Mouse (Mus musculus) forebrain, embryonic 10.5 days (tissue): Measurements from ENCODE around the gene Defb36. TPM values are rescaled to one million over a fixed set of nuclear protein-coding genes. Genes with fewer than 3 reads are reported as not detected.

Experiments used
- DNase-seq: peaks from one replicate; pipeline ENCODE4 v3.0.0-alpha.2; 2017; ENCODE audit warnings: low spot score; ENCODE audit errors: extremely low spot score
- H3K27ac ChIP-seq: fragments of 300-500 bp; sonication (generic); 2 replicates; pipeline ENCODE4 v1.5.1; 2016; ENCODE audit warnings: mild to moderate bottlenecking
- H3K27me3 ChIP-seq: fragments of 300-500 bp; sonication (generic); 2 replicates; pipeline ENCODE4 v1.6.1; 2016; ENCODE audit warnings: mild to moderate bottlenecking; ENCODE audit not compliant: poor library complexity, severe bottlenecking
- H3K36me3 ChIP-seq: fragments of 300-500 bp; sonication (generic); replicated peaks from 2 replicates; pipeline ENCODE4 v1.6.1; 2016; ENCODE audit warnings: mild to moderate bottlenecking, moderate library complexity
- H3K4me1 ChIP-seq: fragments of 300-500 bp; sonication (generic); 2 replicates; pipeline ENCODE4 v1.6.1; 2016
- H3K4me3 ChIP-seq: fragments of 300-500 bp; sonication (generic); 2 replicates; pipeline ENCODE4 v1.5.1; 2016; ENCODE audit warnings: mild to moderate bottlenecking, moderate library complexity
- H3K9me3 ChIP-seq: fragments of 300-500 bp; sonication (generic); 2 replicates; pipeline ENCODE4 v1.6.1; 2016; ENCODE audit warnings: mild to moderate bottlenecking, moderate library complexity
- WGBS: fragments of 180-500 bp; shearing (Covaris S2); methylation state at CpG from one replicate; pipeline ENCODE4 v1.1.7; 2016; 5-methylcytosine and 5-hydroxymethylcytosine counted together
- polyA plus RNA-seq: library from polyadenylated mRNA; unstranded; fragments of >200 nt; fragmentation: Nextera tagmentation; extraction: Ambion mirVana; gene quantifications from 2 replicates; pipeline ENCODE4 v1.2.1, GENCODE M21; 2016

Defb36 gene
- polyA plus RNA-seq, 1 experiment from 2014 or later = not detected

DNA sequence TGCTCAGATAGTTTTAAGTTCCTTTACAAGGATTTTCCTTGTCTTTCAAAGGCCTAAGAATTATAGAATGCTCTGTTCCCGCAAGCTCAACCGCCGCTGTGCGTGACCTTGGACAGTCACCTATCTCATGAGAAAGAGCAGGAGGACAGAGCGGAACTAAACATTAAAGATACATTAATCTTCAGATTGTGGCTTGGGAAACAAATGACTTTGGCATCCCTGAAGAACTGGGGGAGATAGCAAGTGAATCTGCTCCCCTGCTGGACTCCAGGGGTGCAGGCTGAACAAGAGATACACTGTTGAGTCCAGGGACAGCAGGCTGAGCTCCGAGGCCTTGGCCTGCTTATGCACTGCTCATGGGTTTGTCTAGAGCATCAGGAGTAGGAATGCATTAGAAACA is 4.1 kb upstream of the Defb36 start:
- H3K9me3 ChIP-seq = no peaks in the 10 kb centered on the region; the same call in 1 of the 2 replicates
- H3K27ac ChIP-seq = no peak overlapping the region
- no peaks in the 10 kb centered on the region for H3K27me3 ChIP-seq
- no peaks in the 10 kb centered on the region for H3K4me1 ChIP-seq
- WGBS = 91% methylated on average over 6 of the region's 6 CpGs
- H3K4me3 ChIP-seq = no peak overlapping the region
- H3K36me3 ChIP-seq = no peaks in the 10 kb centered on the region
- DNase-seq = no peak

DNA sequence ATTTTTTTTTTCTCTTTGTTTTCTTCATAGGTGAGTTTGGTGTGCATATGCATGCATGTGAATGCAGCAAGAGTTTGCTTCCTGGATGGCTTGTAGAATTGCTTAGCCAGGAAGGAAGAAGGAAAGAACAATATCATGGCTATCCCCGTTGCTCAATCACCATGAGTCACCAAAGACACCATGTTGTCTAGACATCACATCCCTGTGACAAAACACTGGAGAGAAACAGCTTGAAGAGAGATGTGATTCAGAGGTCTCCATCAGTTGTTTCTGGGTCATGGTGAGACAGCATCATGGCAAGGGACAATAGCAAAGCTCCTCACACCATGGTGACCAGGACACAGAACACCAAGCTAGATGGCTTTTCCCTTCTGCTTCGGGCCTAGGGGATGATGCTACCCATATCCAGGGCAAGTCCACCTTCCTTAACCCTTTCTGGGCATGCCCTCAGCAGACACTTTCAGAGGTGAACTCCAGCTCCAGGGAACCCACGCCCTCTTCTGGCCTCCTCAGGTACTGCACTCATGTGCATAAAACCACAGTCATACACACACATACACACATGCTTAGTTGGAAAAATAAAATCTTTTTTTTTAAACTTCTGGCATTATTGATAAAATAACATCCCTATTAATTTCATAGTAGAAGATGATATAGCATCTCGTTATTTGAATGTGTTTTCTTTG is 2.7 kb upstream of the Defb36 start:
- WGBS = 74% methylated on average over 4 of the region's 4 CpGs
- no peak for DNase-seq
- no peaks in the 10 kb centered on the region for H3K36me3 ChIP-seq
- no peaks in the 10 kb centered on the region for H3K4me1 ChIP-seq
- no peak overlapping the region for H3K4me3 ChIP-seq
- no peaks in the 10 kb centered on the region for H3K27me3 ChIP-seq
- no peaks in the 10 kb centered on the region; the same call in 1 of the 2 replicates for H3K9me3 ChIP-seq
- H3K27ac ChIP-seq = no peak overlapping the region

DNA sequence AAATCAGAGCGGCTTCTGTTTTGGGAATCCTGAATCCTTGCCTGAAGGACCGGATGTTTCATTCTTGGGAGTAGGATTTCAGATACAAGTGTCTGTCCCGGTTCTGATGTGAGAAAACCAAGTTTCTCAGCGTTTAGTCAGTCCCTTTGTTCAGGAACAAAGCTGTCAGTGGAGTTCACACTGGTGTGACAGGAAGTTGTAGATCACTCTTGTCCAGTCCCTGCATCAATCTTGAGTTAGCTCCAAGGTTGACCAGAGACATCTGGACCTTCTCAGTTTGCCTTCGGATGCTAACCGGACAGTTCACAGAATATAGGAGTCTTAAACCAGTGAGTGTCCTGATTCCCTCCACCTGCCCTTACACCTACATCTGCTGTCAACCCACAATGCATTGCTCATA is 3.6 kb downstream of the Defb36 start:
- Histone ChIP-seq H3K4me1 (peaks cover 10% of the 10 kb centered on the region), H3K36me3 (no peaks in the 10 kb centered on the region), H3K4me3 (no peak overlapping the region), H3K9me3 (peaks cover 2% of the 10 kb centered on the region; the same call in 1 of the 2 replicates), H3K27ac (no peak overlapping the region), H3K27me3 (no peaks in the 10 kb centered on the region)
- 82% methylated on average over 6 of the region's 6 CpGs for WGBS
- no peak for DNase-seq

DNA sequence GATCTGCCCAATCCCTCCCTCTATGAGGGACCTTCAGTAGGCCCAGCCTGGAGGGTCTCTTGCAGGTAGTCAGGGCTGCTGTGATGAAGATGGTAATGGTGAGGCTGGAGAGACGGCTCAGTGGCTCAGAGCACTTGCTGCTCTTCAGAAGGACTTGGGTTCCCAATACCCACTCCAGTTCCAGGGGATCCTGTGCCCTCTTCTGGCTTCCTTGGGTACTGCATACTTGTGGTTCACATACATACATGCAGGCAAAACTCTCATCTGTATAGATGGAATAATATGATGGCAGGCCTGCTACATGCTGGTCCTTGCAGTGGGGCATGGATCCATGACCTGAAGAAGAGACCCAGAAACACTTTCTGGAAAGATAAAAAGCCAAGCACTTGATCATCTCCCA is 4.6 kb downstream of the Defb36 start:
- peaks cover 2% of the 10 kb centered on the region; the same call in 1 of the 2 replicates for H3K9me3 ChIP-seq
- WGBS = 86% methylated on average over 1 of the region's 1 CpGs
- no peaks in the 10 kb centered on the region for H3K27me3 ChIP-seq
- H3K4me1 ChIP-seq = peaks cover 10% of the 10 kb centered on the region
- no peaks in the 10 kb centered on the region for H3K36me3 ChIP-seq
- no peak overlapping the region for H3K4me3 ChIP-seq
- DNase-seq = no peak
- no peak overlapping the region for H3K27ac ChIP-seq

DNA sequence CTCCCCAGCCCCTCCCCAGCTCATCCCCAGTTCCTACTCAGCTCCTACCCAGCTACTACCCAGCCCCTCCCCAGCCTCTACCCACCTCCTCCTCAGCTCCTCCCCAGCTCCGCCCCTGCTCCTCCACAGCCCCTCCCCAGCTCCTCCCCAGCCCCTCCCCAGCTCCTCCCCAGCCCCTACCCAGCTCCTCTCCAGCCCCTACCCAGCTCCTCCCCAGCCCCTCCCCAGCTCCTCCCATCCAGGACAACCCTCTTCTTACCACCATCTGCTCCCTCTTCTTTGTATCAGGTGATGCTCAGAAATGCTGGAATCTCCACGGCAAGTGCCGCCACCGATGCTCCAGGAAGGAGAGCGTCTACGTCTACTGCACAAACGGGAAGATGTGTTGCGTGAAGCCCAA is 8.1 kb downstream of the Defb36 start:
- no peaks in the 10 kb centered on the region for H3K27me3 ChIP-seq
- peak overlapping the region; percentile 10; the same call in 1 of the 2 replicates for H3K4me3 ChIP-seq
- no peak overlapping the region for H3K27ac ChIP-seq
- 34% methylated on average over 7 of the region's 8 CpGs for WGBS
- H3K4me1 ChIP-seq = peaks cover 10% of the 10 kb centered on the region
- H3K36me3 ChIP-seq = no peaks in the 10 kb centered on the region
- no peak for DNase-seq
- H3K9me3 ChIP-seq = peaks cover 2% of the 10 kb centered on the region; the same call in 1 of the 2 replicates

DNA sequence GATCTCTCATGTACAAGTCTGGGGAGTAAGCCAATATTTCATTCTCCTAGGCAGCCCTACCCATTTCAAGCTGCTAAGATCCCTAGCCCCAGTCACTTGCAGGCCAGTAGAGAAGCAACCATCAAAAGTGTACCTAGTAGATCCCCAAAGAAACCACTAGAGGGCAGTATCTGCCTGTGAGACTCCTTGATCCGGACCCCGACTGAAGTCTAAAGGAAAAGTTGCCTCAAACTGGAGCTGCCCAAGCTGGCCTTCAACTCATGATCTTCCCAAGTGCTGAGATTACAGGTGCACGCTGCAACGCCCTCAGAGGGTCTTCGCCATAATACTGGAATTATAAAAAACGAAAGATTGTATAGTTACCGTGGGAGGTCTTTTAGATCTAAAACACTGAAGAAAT is 11.4 kb downstream of the Defb36 start:
- Histone ChIP-seq H3K9me3 (no peaks in the 10 kb centered on the region), H3K36me3 (no peaks in the 10 kb centered on the region), H3K4me3 (no peak overlapping the region), H3K4me1 (peaks cover 17% of the 10 kb centered on the region), H3K27ac (no peak overlapping the region), H3K27me3 (no peaks in the 10 kb centered on the region)
- 10% methylated on average over 7 of the region's 7 CpGs for WGBS
- peak; percentile 50 for DNase-seq

DNA sequence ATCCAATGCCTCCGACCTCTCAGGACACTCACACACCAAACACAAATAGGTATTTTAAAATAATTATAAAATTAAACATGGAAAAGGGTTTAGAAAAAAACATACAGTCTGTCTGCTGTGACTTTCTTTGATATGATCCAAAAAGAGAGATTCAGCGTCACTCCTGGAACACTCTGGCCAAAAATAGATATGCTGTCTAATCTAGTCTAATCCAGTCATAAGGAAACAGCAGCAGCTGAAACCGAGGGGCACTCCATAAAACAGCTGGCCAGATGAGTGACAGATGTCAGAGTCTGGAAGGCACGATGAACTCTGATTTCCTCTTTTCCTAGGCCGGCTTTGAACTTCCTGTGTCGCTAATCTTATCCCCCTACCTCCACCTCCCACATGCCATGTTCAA is 12.3 kb downstream of the Defb36 start:
- no peak overlapping the region for H3K27ac ChIP-seq
- H3K4me1 ChIP-seq = peaks cover 17% of the 10 kb centered on the region
- WGBS = 84% methylated on average over 6 of the region's 6 CpGs
- no peaks in the 10 kb centered on the region for H3K9me3 ChIP-seq
- no peak overlapping the region for H3K4me3 ChIP-seq
- H3K27me3 ChIP-seq = no peaks in the 10 kb centered on the region
- DNase-seq = no peak
- no peaks in the 10 kb centered on the region for H3K36me3 ChIP-seq

DNA sequence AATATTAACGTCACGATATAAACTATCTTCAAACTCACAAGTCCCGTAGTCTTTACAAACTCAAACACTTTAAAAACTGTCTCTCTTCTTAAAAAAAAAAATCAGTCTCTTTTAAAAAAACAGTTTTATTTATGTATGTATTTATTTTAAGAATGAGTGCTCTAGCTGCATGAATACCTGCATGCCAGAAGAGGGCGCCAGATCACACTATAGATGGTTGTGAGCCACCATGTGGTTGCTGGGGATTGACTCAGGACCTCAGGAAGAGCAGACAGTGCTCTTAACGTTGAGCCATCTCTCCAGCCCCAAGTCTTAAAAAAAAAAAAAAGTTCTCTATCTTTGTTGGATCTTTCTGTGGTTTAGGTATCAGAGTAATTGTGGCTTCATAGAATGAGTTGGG is 13.2 kb downstream of the Defb36 start:
- no peaks in the 10 kb centered on the region for H3K27me3 ChIP-seq
- no peak overlapping the region for H3K4me3 ChIP-seq
- DNase-seq = no peak
- H3K27ac ChIP-seq = no peak overlapping the region
- no peaks in the 10 kb centered on the region for H3K36me3 ChIP-seq
- peaks cover 10% of the 10 kb centered on the region for H3K4me1 ChIP-seq
- WGBS = 58% methylated on average over 5 of the region's 5 CpGs
- no peaks in the 10 kb centered on the region for H3K9me3 ChIP-seq

DNA sequence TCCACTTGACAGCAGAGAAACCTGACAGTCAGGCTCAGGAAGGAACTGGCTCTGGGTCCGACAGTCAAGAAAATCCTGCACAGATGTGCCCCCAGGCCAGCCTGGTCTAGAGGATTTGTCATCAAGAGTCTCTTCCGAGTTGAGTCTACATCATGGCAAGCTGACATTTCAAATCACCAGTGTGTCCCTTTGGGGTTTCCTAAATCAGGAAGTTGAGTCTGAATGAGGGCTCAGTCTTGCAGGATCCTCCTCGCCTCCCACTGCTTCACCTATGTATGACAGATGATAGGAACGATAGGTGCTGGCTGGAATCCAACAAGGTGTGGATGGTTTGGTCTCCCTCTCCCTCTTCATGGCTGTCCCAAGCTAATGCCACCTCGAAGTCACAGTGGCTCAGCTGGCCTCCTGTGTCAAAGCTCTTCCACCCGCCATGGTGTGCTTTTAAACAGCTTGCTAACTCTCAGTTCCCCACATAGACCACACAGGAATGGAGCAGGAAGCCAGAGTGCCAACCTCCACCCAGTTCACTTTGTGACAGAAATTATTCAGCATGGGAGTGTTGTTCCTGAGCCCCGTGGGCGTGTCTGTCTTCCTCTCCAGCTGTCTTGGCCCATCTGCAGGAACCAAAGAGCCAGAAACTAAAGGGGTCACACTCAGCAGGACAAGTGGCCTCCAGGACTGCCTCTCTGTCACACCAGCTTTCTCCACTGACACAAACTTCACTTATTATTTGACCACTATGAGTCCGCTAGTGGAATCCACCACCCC is 16.4 kb downstream of the Defb36 start:
- H3K4me1 ChIP-seq = peaks cover 12% of the 10 kb centered on the region
- H3K27ac ChIP-seq = no peak overlapping the region
- no peaks in the 10 kb centered on the region for H3K36me3 ChIP-seq
- DNase-seq = no peak
- H3K27me3 ChIP-seq = peaks cover 18% of the 10 kb centered on the region
- no peaks in the 10 kb centered on the region for H3K9me3 ChIP-seq
- WGBS = 77% methylated on average over 9 of the region's 9 CpGs
- no peak overlapping the region for H3K4me3 ChIP-seq

DNA sequence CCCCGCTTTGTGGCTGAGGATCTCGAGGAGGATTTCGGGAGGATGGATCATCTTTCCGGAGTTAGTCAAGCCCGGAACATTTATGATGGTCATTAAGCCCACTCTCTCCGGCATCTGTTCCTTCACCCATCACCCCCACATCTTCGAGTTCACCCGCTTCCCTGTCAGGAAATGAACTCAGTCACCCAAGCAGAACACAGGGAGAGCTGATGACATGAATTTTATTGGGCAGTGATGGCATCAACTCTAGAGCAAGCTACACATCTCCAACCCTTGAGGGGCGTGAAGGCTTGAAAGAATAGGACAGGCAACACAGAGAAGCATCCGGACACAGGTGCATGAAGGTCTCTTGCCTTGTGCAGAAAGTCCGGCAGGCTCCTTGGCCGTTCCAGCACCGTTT is 18.0 kb downstream of the Defb36 start:
- Histone ChIP-seq H3K4me3 (no peak overlapping the region), H3K36me3 (no peaks in the 10 kb centered on the region), H3K27ac (no peak overlapping the region), H3K4me1 (peaks cover 24% of the 10 kb centered on the region), H3K27me3 (peaks cover 34% of the 10 kb centered on the region), H3K9me3 (no peaks in the 10 kb centered on the region)
- WGBS = 89% methylated on average over 13 of the region's 13 CpGs
- DNase-seq = no peak

DNA sequence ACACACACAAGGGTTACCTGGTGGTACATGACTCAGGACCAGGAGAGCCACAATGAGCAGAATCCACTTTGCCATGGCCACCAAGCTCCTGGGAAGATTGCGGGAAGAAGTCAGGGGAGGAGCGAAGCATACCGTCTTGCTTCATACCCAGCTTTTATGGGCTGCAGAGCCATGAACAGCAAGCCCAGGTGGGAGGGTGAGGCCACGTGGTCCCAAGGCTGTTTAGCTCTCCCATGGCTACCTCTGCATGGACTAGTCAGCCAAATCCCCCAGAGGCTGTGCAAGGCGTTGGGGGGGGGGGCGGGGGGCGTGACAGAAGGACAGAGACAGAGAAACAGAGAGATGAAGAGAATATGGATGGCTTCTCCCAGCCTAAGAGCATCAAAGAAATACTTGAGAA is 18.8 kb downstream of the Defb36 start, which contains the start of gene Defb25:
TSS of gene Defb25 (minus strand) at position 101 of the 400 bp plus-strand sequence.
- Histone ChIP-seq H3K27me3 (peaks cover 42% of the 10 kb centered on the region), H3K36me3 (no peaks in the 10 kb centered on the region), H3K9me3 (no peaks in the 10 kb centered on the region), H3K27ac (no peak within 1 kb of the TSS), H3K4me3 (no peak within 1 kb of the TSS), H3K4me1 (peaks cover 32% of the 10 kb centered on the region)
- 86% methylated on average over 7 of the region's 7 CpGs for whole genome bisulfite sequencing
- DNase-seq = no peak

DNA sequence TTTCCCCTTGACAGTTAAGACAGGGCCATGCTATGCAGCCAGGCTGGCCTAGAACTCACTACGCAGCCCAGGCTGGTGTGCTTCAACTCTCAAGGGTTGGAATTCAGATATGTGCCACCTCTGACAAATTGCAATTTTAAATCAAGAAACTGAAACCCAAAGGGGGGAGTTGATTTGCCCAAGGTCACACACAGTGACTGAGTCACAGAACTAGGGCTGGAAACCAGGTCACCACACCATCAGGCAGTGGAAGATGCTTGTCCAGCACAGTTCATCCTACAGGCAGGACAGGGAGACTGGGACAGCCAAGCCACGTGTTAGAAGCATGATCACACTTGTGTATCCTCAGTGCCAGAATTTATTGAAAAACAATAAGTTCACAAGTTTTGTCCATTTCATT is 20.4 kb downstream of the Defb36 start:
- Histone ChIP-seq H3K4me3 (no peak overlapping the region), H3K36me3 (no peaks in the 10 kb centered on the region), H3K27ac (no peak overlapping the region), H3K4me1 (peaks cover 35% of the 10 kb centered on the region), H3K9me3 (no peaks in the 10 kb centered on the region), H3K27me3 (peaks cover 58% of the 10 kb centered on the region)
- WGBS = 86% methylated on average over 2 of the region's 2 CpGs
- no peak for DNase-seq

DNA sequence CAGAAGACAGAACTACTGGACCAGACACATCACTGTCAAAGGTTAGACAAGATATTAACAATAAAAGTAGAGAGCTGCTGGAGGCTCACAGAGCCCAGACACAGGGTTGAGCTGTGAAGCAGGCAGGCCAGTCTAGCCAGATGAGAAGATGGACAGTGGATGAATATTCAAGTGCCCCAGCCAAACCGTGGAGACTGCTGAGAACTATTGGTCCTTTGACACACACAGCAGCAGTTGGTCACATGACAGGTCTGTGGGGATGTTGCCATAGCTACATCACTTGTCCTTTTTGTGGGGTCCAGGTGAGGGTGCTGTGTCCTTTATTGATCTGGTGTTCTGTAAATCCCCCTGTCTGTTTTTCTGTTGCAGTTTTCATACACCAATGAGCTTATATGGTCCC is 21.1 kb downstream of the Defb36 start:
- no peaks in the 10 kb centered on the region for H3K9me3 ChIP-seq
- H3K4me3 ChIP-seq = no peak overlapping the region
- H3K36me3 ChIP-seq = no peaks in the 10 kb centered on the region
- no peak overlapping the region for H3K27ac ChIP-seq
- peaks cover 28% of the 10 kb centered on the region for H3K4me1 ChIP-seq
- H3K27me3 ChIP-seq = peaks cover 65% of the 10 kb centered on the region
- WGBS = 15% methylated on average over 1 of the region's 1 CpGs
- DNase-seq = no peak
